Mouse (Mus musculus) lung, postnatal 14 days (tissue): ENCODE measurements around the gene Ubn2.
"Not testable (repeated sequence)": the region's sequence is repeated elsewhere in the genome, so short reads cannot be mapped to it uniquely, and the experiment has no call there.

Source experiments
- DNase-seq: peaks from one replicate; pipeline ENCODE4 v3.0.0; 2021

Ubn2 gene

GRCm38 (mm10) chr6:38433261-38434033 is at the start of gene Ubn2:
Gene Ubn2 (plus strand): TSS chr6:38433950.
- peak; percentile 98 for DNase-seq

DNA sequence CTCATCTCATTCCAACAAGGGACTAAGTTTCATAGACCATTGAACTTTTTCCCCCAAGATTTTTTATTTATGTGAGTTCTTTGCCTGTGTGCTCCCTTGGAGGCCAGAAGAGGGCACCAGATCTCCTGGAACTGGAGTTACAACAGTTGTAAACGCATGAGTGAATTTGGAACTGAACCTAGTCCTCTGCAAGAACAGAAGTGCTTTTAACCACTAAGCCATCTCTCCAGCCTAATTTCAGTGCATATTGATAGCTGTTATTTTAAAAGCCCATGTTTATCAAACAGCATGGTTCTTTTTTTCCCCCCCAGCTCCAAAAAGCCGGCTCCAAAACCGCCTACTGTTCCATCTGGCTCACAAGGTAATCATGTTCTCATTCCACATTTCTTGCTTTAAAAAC is 44.1 kb upstream of the Ubn2 start:
- peak; percentile 12 for DNase-seq

- not testable (repeated sequence) for DNase-seq
Observed at GRCm38 (mm10) chr6:38432457-38432856, 1.3 kb upstream of the Ubn2 start.

DNA sequence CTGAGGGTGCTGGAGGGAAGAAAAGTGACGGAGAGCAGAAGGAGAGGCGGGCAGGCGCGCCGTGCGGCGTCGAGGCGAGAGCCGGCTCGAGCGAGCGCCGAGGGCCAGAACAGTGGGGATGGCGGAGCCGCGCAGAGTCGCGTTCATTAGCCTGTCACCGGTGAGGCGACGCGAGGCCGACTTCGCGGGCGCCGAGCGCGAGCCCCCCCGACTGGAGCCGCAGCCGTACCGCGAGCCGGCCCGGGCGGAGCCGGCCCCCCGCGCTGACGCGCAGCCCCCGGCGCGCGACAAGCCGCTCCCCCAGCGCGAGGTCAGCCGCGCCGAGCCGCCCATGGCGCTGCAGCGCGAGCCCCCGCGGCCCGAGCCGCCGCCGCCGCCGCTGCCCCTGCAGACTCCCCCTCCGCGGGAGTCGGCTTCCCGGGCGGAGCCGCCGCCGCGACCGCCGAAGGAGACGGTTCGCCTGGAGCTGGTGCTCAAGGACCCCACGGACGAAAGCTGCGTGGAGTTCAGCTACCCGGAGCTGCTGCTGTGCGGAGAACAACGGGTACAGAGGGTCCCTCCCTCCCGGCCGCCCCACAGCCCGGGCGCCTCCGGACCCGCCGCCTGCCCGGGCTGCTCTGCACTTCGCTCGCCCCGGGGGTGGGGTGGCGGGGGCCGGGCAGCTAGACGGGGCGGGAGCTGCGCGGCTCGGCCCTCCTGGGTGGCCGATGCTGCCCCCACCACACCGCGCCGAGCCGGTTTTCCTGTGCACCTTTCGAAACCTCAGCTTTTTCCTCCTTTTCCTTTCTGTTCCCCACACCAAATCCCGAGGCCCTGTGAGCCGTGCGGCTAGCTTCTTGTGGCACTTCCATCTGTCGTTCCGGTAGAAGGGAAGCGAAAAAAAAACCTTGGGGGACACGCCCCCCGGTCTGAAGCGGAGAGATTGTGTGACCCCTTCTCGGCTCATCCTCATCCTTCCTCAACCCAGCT is 589 bp downstream of the Ubn2 start:
- peak; percentile 54 for DNase-seq

DNA sequence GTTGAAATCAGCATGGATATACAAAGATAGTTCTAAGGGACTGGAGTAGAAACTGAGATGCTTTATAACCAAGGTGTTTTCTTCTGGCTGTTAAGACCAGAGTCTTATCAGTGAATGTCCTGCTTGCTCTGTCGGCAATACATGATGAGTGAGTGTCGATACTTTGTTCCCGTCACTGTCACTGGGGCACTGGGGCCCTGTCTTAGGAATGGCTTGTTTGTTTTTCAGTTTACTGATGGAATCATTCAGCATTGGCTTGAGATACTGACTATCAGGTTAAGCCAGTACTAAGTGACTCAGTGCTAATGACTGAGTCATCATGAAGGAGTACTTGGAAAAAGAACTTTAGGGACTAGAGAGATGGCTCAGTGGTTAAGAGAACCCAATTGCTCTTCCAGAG is 10.1 kb downstream of the Ubn2 start:
- no peak for DNase-seq

DNA sequence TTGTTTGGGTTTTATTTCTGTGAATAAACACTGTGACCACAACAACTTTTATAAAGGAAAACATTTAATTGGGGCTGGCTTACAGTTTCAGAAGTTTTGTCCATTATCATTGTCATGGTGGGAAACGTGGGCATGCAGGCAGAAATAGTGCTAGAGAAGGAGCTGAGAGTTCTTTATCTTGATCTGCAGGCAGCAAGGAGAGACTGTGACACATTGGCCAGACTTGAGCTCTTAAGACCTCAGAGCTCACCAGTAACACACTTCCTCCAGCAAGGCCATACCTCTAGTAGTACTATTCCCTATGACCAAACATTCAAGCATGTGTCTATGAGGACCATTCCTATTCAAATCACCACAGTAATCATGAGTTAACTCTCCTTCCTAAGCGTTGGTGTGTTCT is 14.5 kb downstream of the Ubn2 start:
- no peak for DNase-seq

GRCm38 (mm10) chr6:38453049-38453448 is 19.3 kb downstream of the Ubn2 start:
- no peak for DNase-seq

- DNase-seq = not testable (repeated sequence)
Observed at GRCm38 (mm10) chr6:38456425-38456824, 22.7 kb downstream of the Ubn2 start.

- no peak for DNase-seq
Observed at GRCm38 (mm10) chr6:38458075-38458474, 24.3 kb downstream of the Ubn2 start.

DNA sequence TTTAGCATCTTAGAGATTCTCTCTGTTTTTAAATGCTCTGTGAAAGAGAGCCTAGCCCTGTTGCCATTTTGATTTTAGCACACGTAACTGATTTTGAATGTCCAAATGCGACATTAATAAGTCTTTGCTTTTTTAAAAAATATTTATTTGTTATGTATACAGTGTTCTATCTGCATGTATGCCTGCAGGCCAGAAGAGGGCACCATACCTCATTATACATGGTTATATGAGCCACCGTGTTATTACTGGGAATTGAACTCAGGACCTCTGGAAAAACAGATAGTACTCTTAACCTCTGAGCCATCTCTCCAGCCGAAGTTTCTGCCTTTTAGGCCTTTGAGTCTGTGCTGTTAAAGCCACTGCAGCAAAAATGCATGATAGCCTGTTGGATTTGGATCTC is 35.8 kb downstream of the Ubn2 start:
- DNase-seq = no peak

DNA sequence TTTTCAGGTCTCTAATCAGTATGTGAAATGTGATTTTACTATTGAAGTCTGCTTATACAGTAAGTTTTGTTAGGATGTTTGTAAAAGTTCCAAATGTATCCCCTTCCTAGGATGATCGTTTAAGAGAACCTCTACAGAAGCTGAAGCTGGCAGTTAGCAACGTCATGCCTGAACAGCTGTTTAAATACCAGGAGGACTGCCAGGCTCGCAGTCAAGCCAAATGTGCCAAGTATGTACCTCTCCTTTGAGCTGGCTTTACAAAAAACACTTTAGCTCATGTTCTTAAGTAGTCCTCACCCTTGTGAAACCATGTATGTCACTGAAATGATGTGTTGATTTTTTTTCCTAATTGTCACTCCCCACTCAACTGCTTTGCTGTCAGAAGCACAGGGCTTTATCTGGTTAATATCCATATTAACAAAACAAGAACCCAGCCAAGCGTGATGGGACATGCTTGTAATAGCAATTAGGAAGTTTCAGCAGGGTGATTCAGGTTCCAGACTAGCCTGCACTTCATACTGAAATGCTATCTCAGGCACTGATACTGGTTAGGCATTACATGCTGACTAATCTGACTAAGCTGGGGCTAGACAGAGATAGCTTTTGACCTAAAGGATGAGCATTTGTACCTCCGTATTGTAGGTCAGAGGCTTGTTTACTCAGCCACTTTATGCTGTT is 48.1 kb downstream of the Ubn2 start:
- peak; percentile 26 for DNase-seq

- DNase-seq = peak; percentile 63
Observed at GRCm38 (mm10) chr6:38492550-38492949, 58.8 kb downstream of the Ubn2 start.

- no peak for DNase-seq
Observed at GRCm38 (mm10) chr6:38495641-38496040, 61.9 kb downstream of the Ubn2 start.

DNA sequence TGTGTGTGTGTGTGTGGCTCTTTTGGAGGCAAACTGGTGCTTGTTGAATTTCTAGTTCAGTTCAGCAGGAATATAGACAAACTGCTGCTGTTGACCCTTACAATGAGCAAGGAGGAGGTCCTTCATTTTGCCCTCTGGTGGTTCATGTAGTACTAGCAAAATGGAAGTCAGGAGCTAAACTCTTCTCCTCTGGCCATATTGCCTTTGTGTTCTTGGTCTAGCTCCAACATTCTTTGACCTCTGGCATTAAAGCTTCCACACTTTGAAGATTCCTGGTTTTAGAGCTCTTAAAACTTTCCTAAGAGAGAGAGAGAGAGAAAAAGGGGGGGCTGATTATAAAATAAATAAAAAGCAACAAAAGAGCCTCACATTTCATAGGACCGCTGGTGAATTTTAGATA is 78.3 kb downstream of the Ubn2 start:
- DNase-seq = no peak

DNA sequence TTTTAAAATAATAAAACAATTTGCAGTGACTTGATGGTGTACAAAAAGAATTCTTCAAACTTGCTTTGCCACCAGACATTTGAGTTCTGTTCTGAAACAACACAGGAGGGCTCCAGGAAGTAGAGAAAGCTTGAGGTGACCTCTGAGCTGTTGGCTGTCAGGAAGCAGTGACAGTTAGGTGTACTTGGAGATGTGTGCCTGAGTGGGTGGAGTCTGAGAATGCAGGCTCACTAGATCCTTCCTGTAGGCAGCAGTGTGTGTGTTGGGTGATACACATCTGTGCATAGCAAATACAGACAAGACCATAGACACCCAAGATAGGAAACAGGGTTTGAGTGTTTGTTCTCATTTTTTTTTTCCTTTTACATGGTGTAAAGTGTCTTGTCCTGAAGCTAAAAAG is 79.1 kb downstream of the Ubn2 start:
- DNase-seq = no peak

DNA sequence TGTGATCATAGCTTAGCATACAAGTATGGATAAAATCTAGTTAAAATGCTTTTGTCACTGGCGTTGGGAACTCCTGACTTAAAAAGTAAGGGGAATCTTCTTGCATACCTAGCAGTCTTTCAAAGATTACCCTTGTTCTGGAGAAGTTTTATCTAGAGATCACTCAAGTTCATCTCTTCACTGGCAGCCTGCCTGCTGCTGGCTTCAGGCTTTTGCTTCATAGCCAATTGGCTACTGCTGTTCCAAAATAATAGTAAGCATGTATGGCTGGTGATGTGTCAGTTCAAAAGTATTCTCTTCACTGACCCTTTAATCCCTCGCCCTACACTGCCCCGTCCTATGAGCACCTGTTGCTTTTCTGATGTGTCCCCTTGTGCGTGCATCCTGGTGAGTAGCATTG is 81.5 kb downstream of the Ubn2 start:
- no peak for DNase-seq

DNA sequence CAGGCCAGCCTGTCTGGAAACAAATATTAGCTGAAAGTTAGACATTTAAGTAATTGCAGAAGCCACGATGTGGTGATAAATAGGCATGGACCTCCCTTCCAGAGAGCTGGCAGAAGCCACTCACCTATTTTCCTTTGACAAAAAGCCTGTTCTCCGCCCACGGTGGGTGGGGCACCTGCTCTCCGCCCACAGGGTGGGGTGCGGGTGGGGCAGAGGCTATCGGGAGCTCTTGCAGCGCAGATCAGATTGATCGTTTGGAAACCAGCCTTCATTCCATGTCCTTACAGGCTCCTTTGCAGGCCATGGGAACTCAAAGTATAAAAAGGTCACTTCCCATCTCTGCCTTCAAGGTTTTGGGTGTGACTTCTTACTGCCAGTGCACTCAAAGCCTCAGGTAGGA is 90.1 kb downstream of the Ubn2 start:
- peak; percentile 6 for DNase-seq

- peak; percentile 26 for DNase-seq
Observed at GRCm38 (mm10) chr6:38531211-38531820, 97.6 kb downstream of the Ubn2 start.

DNA sequence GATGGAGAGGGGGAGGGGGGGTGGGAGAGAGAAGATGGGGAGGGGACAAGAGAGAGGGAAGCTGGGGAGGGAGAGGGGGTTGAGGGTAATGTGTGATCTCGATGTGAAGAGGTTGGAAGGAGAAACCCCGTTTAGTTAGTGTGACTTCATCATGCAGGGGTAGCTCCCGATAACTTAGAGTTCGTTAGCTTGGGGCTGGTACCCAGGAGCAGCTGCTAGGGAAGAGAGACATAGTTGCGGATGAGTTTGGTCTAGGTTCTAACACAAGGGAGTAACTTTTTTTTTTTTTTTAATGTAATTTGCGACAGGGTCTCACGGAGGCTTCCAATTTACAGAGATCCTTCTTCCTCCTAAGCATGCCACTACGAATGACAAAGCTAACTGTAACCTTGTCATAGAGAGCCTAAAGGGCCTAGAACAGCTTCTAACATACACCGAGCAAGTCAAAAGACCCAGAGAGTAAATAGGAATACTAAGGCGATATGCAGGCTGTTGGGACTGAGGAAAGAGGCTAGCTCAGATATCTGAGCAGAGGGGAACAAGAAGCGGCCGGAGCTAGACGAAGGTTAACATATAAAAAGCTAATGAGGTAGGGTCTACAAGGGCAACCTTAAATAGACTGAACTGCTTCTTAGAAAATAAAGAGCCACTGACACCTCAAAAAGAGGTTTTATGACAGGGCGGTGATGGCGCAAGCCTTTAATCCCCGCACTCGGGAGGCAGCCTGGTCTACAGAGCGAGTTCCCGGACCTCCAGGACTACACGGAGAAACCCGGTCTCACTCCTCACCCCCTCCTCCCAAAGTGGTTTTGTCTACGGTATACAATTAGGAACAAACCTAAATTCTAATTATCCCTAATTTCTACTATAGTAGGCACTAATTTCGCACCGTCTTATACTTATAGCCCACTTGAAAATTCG is 99.0 kb downstream of the Ubn2 start:
- no peak for DNase-seq

- peak; percentile 96 for DNase-seq
Observed at GRCm38 (mm10) chr6:38533428-38534405, 100.0 kb downstream of the Ubn2 start, which contains the start of gene Fmc1. Gene Fmc1 (plus strand): TSS chr6:38533502.
